Mouse (Mus musculus) heart, embryonic 14.5 days (tissue): ENCODE measurements around the gene Adamts14. TPM values are rescaled to one million over a fixed set of nuclear protein-coding genes. Genes with fewer than 3 reads are reported as not detected.

Experiments used
- ATAC-seq: fragments of 200-750 bp; cut with Nextera tagmentation; 2 replicates; pipeline ENCODE4 v1.8.0; 2017; ENCODE audit warnings: low read depth, moderate TSS enrichment; ENCODE audit not compliant: insufficient number of reproducible peaks, insufficient read depth, low FRiP score
- H3K27ac ChIP-seq, 2 experiments: fragments of 200-500 bp in 1 of 2; fragments of 300-500 bp in 1 of 2; sonication (generic) in 1 of 2; replicated peaks in 1 of 2; 2 replicates each; pipeline ENCODE4 v1.5.1; 2012 to 2014; ENCODE audit warnings: low read depth in 2 of 2, low read length in 2 of 2, control low read depth in 1 of 2, mild to moderate bottlenecking in 1 of 2, mixed read lengths in 1 of 2; ENCODE audit not compliant: control insufficient read depth in 1 of 2, insufficient read depth in 1 of 2
- H3K27me3 ChIP-seq: fragments of 300-500 bp; sonication (generic); 2 replicates; pipeline ENCODE4 v1.6.1; 2014; ENCODE audit warnings: mild to moderate bottlenecking, low read length, control low read depth; ENCODE audit not compliant: control insufficient read depth, insufficient read depth
- H3K36me3 ChIP-seq: fragments of 300-500 bp; sonication (generic); 2 replicates; pipeline ENCODE4 v1.6.1; 2014; ENCODE audit warnings: mild to moderate bottlenecking, control low read depth, low read length, mixed read lengths; ENCODE audit not compliant: control insufficient read depth, insufficient read depth
- H3K4me1 ChIP-seq, 2 experiments: fragments of 200-500 bp in 1 of 2; fragments of 300-500 bp in 1 of 2; sonication (generic) in 1 of 2; 2 replicates each; pipeline ENCODE4 v1.6.1; 2012 to 2014; ENCODE audit warnings: low read length in 2 of 2, control low read depth in 1 of 2, mixed read lengths in 1 of 2; ENCODE audit not compliant: control insufficient read depth in 2 of 2, insufficient read depth in 2 of 2
- H3K4me2 ChIP-seq: fragments of 300-500 bp; sonication (generic); 2 replicates; pipeline ENCODE4 v1.6.1; 2014; ENCODE audit warnings: mild to moderate bottlenecking, low read length
- H3K4me3 ChIP-seq, 2 experiments: fragments of 200-500 bp in 1 of 2; fragments of 300-500 bp in 1 of 2; sonication (generic) in 1 of 2; 2 replicates each; pipeline ENCODE4 v1.5.1; 2012 to 2014; ENCODE audit warnings: low read length in 2 of 2, mild to moderate bottlenecking in 2 of 2, control low read depth in 1 of 2, low read depth in 1 of 2, moderate library complexity in 1 of 2; ENCODE audit not compliant: control insufficient read depth in 1 of 2, insufficient read depth in 1 of 2
- H3K9ac ChIP-seq: fragments of 300-500 bp; sonication (generic); 2 replicates; pipeline ENCODE4 v1.6.1; 2014; ENCODE audit warnings: mild to moderate bottlenecking, low read length
- H3K9me3 ChIP-seq: fragments of 300-500 bp; sonication (generic); 2 replicates; pipeline ENCODE4 v1.6.1; 2016; ENCODE audit warnings: low read length, control low read depth; ENCODE audit not compliant: control insufficient read depth
- WGBS: fragments of 180-500 bp; shearing (Covaris S2); extraction: QIAGEN DNeasy Blood & Tissue Kit; methylation state at CpG from one replicate; pipeline ENCODE4 v1.1.7; 2014; 5-methylcytosine and 5-hydroxymethylcytosine counted together
- polyA plus RNA-seq: library from polyadenylated mRNA; unstranded; fragments of >200 nt; fragmentation: Nextera tagmentation; extraction: Ambion mirVana; gene quantifications from 2 replicates; pipeline ENCODE4 v1.2.1, GENCODE M21; 2014

The Adamts14 gene
- polyA plus RNA-seq, 1 experiment from 2014 or later: 1.1 TPM

GRCm38 (mm10) chr10:61212817-61213216 is 60.4 kb downstream of the Adamts14 start:
- WGBS: 12% methylated on average over 11 of the region's 11 CpGs
- ATAC-seq: no peak; the same call in 1 of the 2 replicates
- no peak overlapping the region for H3K27ac ChIP-seq
- H3K27me3 ChIP-seq: peaks cover 4% of the 10 kb centered on the region; the same call in 1 of the 2 replicates
- H3K36me3 ChIP-seq: no peaks in the 10 kb centered on the region
- no peak overlapping the region for H3K9ac ChIP-seq
- H3K4me1 ChIP-seq: peaks cover 3 to 8% of the 10 kb centered on the region in 2 experiments; a peak in 3 of 4 replicates
- no peak overlapping the region for H3K4me2 ChIP-seq
- H3K4me3 ChIP-seq: no peak overlapping the region
- peaks cover 4% of the 10 kb centered on the region; the same call in 1 of the 2 replicates for H3K9me3 ChIP-seq

DNA sequence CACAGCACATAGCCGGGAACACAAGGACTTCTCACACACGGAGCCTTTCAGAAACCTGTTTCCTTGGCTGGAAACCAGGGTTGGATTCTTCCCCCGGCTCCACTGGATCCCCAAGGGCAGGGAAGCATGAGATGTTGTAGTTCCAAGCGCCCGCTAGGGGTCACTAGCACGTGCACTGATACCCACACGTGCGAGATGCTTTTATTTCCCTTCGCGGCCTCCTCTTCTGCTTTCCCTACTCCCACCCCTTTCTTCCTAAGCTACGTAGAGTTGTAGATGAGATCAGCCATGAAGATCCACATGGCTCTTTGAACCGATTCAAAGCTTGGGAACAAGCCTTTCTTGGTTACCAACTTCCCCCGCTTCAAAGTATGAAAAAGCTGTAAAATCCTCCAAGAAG is 61.5 kb downstream of the Adamts14 start:
- Histone ChIP-seq H3K4me2 (no peak overlapping the region), H3K27ac (no peak overlapping the region), H3K4me1 (peaks cover 3 to 8% of the 10 kb centered on the region in 2 experiments; a peak in 3 of 4 replicates), H3K9ac (no peak overlapping the region), H3K4me3 (no peak overlapping the region), H3K27me3 (peaks cover 4% of the 10 kb centered on the region; the same call in 1 of the 2 replicates), H3K9me3 (peaks cover 4% of the 10 kb centered on the region; the same call in 1 of the 2 replicates), H3K36me3 (no peaks in the 10 kb centered on the region)
- 9% methylated on average over 13 of the region's 13 CpGs for WGBS
- no peak for ATAC-seq

DNA sequence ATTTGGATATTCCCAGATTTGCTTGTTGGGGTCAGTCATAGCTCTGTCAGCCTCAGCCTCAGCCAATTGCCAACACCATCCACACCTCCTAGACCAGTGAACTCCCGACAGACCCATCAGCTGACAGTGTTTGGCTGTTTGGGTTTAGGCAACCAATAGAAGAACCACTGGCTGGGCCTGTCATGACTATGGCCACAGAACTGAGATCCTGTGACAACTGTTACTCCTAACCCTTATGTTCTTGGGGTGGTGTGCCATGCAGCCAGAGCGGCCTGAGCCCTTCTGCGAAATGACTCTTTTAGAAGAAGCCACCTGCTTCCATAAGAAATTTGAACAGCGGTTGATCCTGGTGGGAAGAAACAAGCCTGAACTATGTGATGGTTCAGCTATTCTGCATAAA is 62.1 kb downstream of the Adamts14 start:
- Histone ChIP-seq H3K27me3 (peaks cover 4% of the 10 kb centered on the region; the same call in 1 of the 2 replicates), H3K4me2 (no peak overlapping the region), H3K27ac (no peak overlapping the region), H3K9me3 (peaks cover 4% of the 10 kb centered on the region; the same call in 1 of the 2 replicates), H3K9ac (no peak overlapping the region), H3K4me1 (peaks cover 3 to 8% of the 10 kb centered on the region in 2 experiments; a peak in 3 of 4 replicates), H3K36me3 (no peaks in the 10 kb centered on the region), H3K4me3 (no peak overlapping the region)
- ATAC-seq: no peak
- 80% methylated on average over 4 of the region's 4 CpGs for WGBS

GRCm38 (mm10) chr10:61208114-61208684 is 65.0 kb downstream of the Adamts14 start:
- no peak overlapping the region for H3K27ac ChIP-seq
- no peaks in the 10 kb centered on the region for H3K36me3 ChIP-seq
- WGBS: 69% methylated on average over 9 of the region's 9 CpGs
- no peak for ATAC-seq
- H3K27me3 ChIP-seq: peaks cover under 1% of the 10 kb centered on the region; the same call in 1 of the 2 replicates
- no peak overlapping the region for H3K4me3 ChIP-seq
- peaks cover 3 to 8% of the 10 kb centered on the region in 2 experiments; a peak in 3 of 4 replicates for H3K4me1 ChIP-seq
- H3K4me2 ChIP-seq: no peak overlapping the region
- no peaks in the 10 kb centered on the region for H3K9me3 ChIP-seq
- H3K9ac ChIP-seq: no peak overlapping the region

GRCm38 (mm10) chr10:61203930-61204329 is 69.3 kb downstream of the Adamts14 start:
- Histone ChIP-seq H3K4me3 (no peak overlapping the region), H3K36me3 (no peaks in the 10 kb centered on the region), H3K9me3 (no peaks in the 10 kb centered on the region), H3K4me2 (no peak overlapping the region), H3K4me1 (peaks cover 3 to 8% of the 10 kb centered on the region in 2 experiments; a peak in 3 of 4 replicates), H3K27me3 (no peaks in the 10 kb centered on the region), H3K27ac (no peak overlapping the region), H3K9ac (no peak overlapping the region)
- 39% methylated on average over 3 of the region's 3 CpGs for WGBS
- no peak for ATAC-seq

GRCm38 (mm10) chr10:61201596-61202318 is 71.5 kb downstream of the Adamts14 start:
- Histone ChIP-seq H3K4me3 (no peak overlapping the region), H3K27ac (no peak overlapping the region), H3K9ac (no peak overlapping the region), H3K9me3 (no peaks in the 10 kb centered on the region), H3K4me1 (no peaks in the 10 kb centered on the region; a peak in 1 of 4 replicates), H3K4me2 (no peak overlapping the region), H3K36me3 (no peaks in the 10 kb centered on the region), H3K27me3 (no peaks in the 10 kb centered on the region)
- WGBS: 58% methylated on average over 12 of the region's 12 CpGs
- ATAC-seq: no peak

DNA sequence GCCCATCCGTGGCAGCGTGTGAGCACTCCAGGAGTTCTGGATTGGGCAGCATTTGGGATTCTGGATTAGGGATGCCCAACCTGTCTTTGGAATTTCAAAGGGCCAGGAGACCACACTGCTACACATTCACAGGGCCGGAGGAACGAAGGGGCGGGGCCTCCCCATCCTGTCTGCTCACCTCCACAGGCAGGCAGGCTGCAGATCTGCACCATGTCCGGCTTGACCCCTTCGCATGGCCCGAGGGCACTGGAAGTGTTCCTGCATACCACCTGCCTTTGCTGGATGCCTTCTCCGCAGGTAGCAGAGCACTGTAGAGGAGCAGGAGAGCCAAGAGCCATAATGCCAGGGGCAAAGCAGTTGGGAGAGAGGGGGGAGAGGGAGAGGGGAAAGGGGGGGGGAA is 72.2 kb downstream of the Adamts14 start:
- Histone ChIP-seq H3K36me3 (no peaks in the 10 kb centered on the region), H3K4me3 (no peak overlapping the region), H3K4me1 (no peaks in the 10 kb centered on the region; a peak in 1 of 4 replicates), H3K27ac (no peak overlapping the region), H3K27me3 (no peaks in the 10 kb centered on the region), H3K4me2 (no peak overlapping the region), H3K9ac (no peak overlapping the region), H3K9me3 (no peaks in the 10 kb centered on the region)
- no peak for ATAC-seq
- WGBS: 70% methylated on average over 9 of the region's 9 CpGs
